Mouse (Mus musculus): ENCODE data around the gene Cel. TPM values are rescaled to one million over a fixed set of nuclear protein-coding genes. Genes with fewer than 3 reads are reported as not detected.

Cel gene
- total RNA-seq, 2 experiments from 2014 or later, result not detected

- DNase-seq, result no peak
Measured at GRCm38 (mm10) chr2:28537634-28537920, 25.6 kb downstream of the Cel start.

- no peak for DNase-seq
Measured at GRCm38 (mm10) chr2:28536766-28537633, 26.2 kb downstream of the Cel start.

GRCm38 (mm10) chr2:28536166-28536565, 27.0 kb downstream of the Cel start:
- DNase-seq, result no peak

GRCm38 (mm10) chr2:28535650-28536049, 27.6 kb downstream of the Cel start:
- no peak for DNase-seq

- no peak for DNase-seq
Measured at GRCm38 (mm10) chr2:28535263-28535540, 28.0 kb downstream of the Cel start.

- no peak for DNase-seq
Measured at GRCm38 (mm10) chr2:28534436-28535262, 28.6 kb downstream of the Cel start.

GRCm38 (mm10) chr2:28533901-28534435, 29.2 kb downstream of the Cel start:
- DNase-seq, result no peak

- peak; percentile 89 for DNase-seq
Measured at GRCm38 (mm10) chr2:28532938-28533771, 30.0 kb downstream of the Cel start.

- no peak for DNase-seq
Measured at GRCm38 (mm10) chr2:28530311-28530710, 32.9 kb downstream of the Cel start.

GRCm38 (mm10) chr2:28529856-28530255, 33.3 kb downstream of the Cel start:
- no peak for DNase-seq

- no peak for DNase-seq
Measured at GRCm38 (mm10) chr2:28528354-28528730, 34.9 kb downstream of the Cel start.

- no peak for DNase-seq
Measured at GRCm38 (mm10) chr2:28527436-28528353, 35.5 kb downstream of the Cel start.

GRCm38 (mm10) chr2:28525943-28526876, 37.0 kb downstream of the Cel start:
- no peak for DNase-seq

- peak; percentile 87 for DNase-seq
Measured at GRCm38 (mm10) chr2:28525219-28525942, 37.8 kb downstream of the Cel start.

GRCm38 (mm10) chr2:28524406-28524805, 38.8 kb downstream of the Cel start:
- DNase-seq, result no peak

GRCm38 (mm10) chr2:28523643-28524117, 39.5 kb downstream of the Cel start:
- DNase-seq, result peak; percentile 86

GRCm38 (mm10) chr2:28522166-28522565, 41.0 kb downstream of the Cel start:
- no peak for DNase-seq

GRCm38 (mm10) chr2:28521571-28522151, 41.5 kb downstream of the Cel start:
- peak; percentile 68 for DNase-seq

GRCm38 (mm10) chr2:28520581-28520980, 42.6 kb downstream of the Cel start:
- no peak for DNase-seq

All from gastrocnemius, postnatal 25 days (tissue).